Mouse (Mus musculus) thymus, adult 2 months (tissue): ENCODE results near the gene Racgap1.

Experiments used
- CTCF ChIP-seq: fragments of 200-500 bp; IDR thresholded peaks from 2 replicates; pipeline ENCODE4 v1.5.1; 2012; ENCODE audit warnings: mild to moderate bottlenecking, control low read depth, low read length, moderate library complexity, borderline replicate concordance; ENCODE audit not compliant: control insufficient read depth, poor library complexity, insufficient read depth; ENCODE audit errors: extremely low read depth
- POLR2A ChIP-seq: fragments of 200-500 bp; IDR thresholded peaks from 2 replicates; pipeline ENCODE4 v1.6.1; 2012; ENCODE audit warnings: mild to moderate bottlenecking, low read length, control low read depth, moderate library complexity; ENCODE audit not compliant: control insufficient read depth, poor library complexity, insufficient read depth; ENCODE audit errors: extremely low read depth

GRCm38 (mm10) chr15:99602206-99602820, 49.1 kb downstream of the Racgap1 start:
- TF ChIP-seq POLR2A (no peak), CTCF (no peak)
